Mouse (Mus musculus) inflammation-experienced regulatory T-cells, adult 6 months (primary cell): ENCODE data around the gene Kalrn. TPM values are rescaled to one million over a fixed set of nuclear protein-coding genes. Genes with fewer than 3 reads are reported as not detected.

Source experiments
- ATAC-seq: one replicate; pipeline ENCODE4 v1.8.0; 2017
- polyA plus RNA-seq, 3 experiments: library from polyadenylated mRNA; unstranded; fragments of 100-300 nt; shearing (Covaris generic); gene quantifications; one replicate each; pipeline ENCODE4 v1.2.1; 2017

The Kalrn gene
- polyA plus RNA-seq, 3 experiments from 2014 or later: 0.21 TPM; not detected in 2

DNA sequence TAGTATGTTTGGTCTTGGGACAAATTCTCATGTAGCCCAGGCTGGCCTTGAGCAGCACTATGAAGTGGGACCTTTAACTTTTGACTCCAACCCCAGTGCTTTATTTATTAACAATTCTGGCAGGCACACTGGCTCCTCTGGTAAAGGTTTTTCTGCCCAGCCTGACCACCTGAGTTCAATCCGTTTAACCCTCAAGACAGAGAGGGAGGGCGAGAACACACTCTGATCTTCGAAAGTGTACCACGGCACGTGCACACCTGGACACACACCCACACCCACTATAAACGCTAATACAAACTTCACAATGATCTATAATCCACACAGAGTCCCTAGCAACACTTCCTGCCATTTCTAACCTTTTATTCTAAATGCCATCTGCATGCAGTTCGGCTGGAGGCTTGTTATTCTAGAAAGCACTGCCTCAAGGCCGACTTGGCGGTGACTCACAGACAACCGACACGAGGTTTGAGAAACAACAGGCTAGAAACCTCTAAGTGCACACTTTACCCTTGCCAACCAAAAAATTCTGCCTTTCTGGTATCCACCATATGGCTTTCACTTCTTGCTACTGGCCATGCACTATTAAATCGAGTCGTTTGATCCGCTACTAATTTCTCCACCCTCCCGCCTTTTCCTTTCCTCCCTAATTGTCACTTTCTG is 607.3 kb downstream of the Kalrn start:
- ATAC-seq: peak; percentile 51

DNA sequence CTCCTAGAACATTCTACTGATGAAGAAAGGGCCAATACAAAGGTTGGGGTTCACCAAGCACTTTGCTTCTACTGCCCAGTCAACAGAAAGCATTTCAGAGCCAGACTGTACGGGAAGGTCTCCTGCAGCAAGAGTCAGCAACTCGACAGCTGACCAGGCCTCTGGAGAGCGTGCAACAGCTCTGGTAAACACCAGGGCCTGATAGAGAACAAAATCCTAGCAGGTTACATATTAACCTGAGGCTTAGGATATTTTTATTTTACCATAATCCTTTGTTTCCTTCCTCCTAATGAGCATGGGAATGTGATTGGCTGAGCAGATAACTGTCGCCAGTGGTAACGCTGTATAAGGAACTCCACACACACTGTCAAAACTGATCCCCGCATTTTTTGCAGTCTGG is 609.8 kb downstream of the Kalrn start:
- ATAC-seq: no peak

DNA sequence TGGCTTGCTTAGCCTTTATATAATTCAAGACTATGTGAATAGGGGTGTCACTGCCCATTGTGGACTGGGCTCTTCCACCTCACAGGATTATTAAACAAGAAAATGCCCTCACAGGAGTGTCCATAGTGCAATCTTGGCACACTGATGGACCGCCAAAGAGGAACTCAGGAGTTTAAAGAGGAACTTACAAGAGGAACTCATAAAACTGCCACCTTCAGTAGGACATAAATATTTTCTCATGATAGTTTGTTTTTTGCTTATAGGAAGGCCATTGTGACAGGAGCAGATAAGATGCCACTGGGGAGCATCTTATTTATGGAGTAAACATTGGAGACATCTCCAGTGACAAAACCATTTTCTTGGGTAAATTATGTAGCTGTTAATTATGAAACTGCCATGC is 618.5 kb downstream of the Kalrn start:
- ATAC-seq: no peak

GRCm38 (mm10) chr16:33953008-33953407 is 620.3 kb downstream of the Kalrn start:
- no peak for ATAC-seq

- ATAC-seq: peak; percentile 69
Measured at GRCm38 (mm10) chr16:33950830-33951229, 622.5 kb downstream of the Kalrn start.

GRCm38 (mm10) chr16:33950386-33950785 is 622.9 kb downstream of the Kalrn start:
- ATAC-seq: no peak

DNA sequence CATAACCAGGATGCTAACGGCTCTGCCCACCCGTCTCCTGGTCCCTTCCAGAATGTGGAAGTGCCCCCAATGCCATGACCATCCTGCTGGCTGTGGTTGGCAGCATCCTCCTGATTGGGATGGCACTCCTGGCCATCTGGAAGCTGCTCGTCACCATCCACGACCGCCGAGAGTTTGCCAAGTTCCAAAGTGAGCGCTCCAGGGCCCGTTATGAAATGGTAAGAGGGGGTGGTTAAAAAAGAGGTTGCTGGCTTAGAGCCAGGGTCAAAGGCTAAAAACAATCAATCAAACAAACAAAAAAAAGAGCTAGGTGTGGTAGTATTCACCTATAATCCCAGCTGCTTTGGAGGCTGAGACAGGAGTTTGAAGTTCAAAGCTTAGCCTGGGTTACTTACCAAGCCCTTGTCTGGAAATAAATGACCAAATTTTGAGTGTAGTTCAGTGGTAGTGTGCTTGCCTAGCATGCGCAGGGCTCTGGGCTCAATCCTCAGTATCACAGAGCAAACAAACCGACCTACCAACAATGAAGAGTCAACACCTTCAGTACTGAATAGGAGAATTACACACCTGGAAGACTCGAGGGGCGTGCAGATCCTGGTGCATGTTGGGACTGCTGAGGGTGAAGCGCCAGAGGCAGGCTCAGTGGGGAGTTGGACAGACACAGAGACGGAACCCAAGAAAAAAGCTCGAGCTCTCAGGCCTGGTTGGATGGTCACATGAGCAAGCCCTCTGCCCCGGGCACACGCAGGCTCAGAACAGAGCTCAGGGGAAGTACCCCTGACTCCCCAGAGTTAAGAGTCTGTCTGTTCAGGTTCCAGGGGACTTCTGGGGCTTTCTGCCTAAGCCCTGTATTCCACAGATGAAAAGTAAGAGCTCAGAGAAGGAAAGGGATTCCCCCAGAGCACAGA is 625.4 kb downstream of the Kalrn start:
- no peak for ATAC-seq

- ATAC-seq: no peak
Measured at GRCm38 (mm10) chr16:33946021-33946420, 627.3 kb downstream of the Kalrn start.

- no peak for ATAC-seq
Measured at GRCm38 (mm10) chr16:33944772-33945171, 628.6 kb downstream of the Kalrn start.

DNA sequence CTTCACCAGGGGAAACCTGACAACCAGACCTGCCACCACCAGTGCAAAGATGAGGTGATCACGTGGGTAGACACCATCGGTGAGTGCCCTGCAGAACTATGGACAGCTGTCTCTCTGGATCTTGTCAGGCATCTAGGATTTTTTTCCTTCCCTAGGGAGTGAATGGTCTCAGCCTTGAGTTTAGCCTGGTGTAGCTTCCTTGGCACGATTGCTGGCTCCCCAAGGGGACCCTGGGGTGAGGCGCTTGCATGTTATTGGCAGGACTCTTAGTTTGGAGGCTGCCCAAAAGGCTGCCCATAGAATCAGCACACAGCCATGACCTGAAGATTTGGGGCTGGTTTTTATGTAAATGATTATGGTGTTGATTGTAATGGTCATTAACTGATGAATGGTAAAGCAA is 629.2 kb downstream of the Kalrn start:
- no peak for ATAC-seq

- ATAC-seq: no peak
Measured at GRCm38 (mm10) chr16:33943388-33943787, 629.9 kb downstream of the Kalrn start.

GRCm38 (mm10) chr16:33942341-33942740 is 631.0 kb downstream of the Kalrn start:
- no peak for ATAC-seq

- no peak for ATAC-seq
Measured at GRCm38 (mm10) chr16:33941271-33941781, 632.0 kb downstream of the Kalrn start.

- no peak for ATAC-seq
Measured at GRCm38 (mm10) chr16:33940095-33940494, 633.2 kb downstream of the Kalrn start.

DNA sequence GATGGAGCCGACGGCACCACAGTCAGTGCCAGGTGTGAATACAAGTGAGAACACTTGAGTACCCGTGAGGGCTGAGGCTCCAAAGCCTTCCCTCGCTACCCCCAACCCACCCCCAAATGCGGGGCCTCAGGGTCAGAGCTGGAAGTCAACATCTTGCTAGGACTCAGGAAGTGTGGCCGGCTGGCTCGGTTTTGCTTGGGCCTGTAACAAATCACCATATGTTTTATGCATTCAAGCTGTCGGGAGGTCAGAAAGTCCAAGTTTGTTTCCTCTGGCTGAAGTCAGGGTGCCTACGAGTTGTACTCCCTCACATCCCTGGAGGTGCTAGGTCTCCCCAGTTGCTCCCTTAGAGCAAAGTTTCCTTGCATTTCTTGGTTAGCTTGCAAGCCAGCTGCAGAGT is 633.7 kb downstream of the Kalrn start:
- no peak for ATAC-seq

DNA sequence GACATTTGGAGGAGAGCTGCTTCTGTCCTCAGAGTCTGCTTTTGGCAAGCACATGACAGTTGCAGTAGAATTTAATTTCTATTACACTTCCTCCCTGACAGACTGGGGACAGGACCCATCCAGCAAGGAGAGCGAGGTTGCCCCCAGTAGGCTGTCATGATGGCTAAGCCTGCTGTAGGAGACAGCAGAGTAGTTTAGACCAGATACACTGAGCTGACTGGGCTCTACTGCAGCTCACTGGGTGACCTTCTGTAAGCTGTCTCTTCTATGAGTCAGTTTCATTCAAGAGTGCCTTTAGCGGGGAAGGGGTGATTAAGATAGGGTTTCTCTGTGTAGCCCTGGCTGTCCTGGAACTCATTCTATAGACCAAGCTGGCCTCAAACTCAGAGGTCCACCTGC is 634.2 kb downstream of the Kalrn start:
- no peak for ATAC-seq

DNA sequence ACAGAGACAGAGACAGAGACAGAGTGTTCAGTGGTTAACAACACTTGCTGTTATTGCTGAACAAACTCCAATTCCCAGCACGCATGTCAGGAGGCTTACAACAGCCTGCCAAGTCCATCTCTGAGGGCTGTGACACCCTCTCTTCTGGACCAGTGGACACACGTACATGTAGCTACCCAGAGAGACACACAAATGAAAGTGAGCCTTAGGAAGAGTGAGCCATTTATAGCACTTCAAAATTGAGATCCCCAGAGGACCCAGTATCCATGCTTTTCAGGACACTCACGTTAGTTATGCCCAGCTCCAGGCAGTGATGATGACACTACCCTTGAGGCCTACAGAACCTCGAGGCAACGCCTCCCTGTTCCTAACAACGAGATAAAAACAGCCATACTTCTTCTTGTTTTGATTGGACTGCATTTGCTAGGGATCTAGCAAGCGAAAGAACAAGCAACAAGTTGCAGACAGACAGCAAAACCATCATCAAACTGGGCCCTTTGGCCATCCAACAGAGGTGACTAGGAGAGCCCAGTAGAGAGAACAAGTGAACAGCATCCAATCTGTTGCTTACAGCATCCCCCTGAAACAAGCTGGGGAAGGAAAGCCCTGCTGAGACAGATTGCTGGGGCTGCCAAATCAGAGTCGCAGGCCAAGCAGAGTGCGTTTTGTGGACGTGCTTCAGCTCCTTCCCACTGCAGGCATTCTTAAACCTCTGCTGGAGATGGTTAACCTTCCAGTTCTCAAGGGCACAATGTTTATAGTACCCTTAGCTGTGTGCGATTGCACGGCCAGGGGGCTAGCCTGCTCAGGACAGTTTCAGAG is 634.8 kb downstream of the Kalrn start:
- ATAC-seq: no peak

- no peak for ATAC-seq
Measured at GRCm38 (mm10) chr16:33937567-33937966, 635.8 kb downstream of the Kalrn start.

- no peak for ATAC-seq
Measured at GRCm38 (mm10) chr16:33936885-33937284, 636.4 kb downstream of the Kalrn start.

GRCm38 (mm10) chr16:33935407-33935785 is 637.9 kb downstream of the Kalrn start:
- ATAC-seq: no peak

GRCm38 (mm10) chr16:33934701-33935406 is 638.5 kb downstream of the Kalrn start:
- ATAC-seq: no peak

DNA sequence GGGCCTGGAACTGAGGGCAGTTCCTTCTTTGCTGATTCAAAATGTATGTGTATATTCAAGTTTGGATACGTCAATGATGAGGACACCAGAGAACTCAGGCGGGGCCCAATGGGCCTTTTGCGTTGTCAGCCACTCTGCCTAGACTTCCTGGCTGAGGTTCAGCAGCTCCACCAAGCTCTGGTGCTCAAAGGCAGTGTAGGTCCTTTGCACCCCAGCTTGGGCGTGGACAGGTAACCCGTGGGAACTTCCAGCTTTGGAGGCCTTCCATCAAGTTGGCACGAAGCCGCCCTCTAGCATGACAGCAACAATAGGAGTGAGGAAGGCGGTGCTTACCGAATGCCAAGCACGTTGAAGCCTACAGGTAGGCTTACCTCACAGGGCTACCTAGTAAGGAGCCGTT is 639.9 kb downstream of the Kalrn start:
- ATAC-seq: no peak
